Mouse (Mus musculus) C2C12 (cell line): ENCODE data around the gene Dnajb6.

Source experiments
- CTCF ChIP-seq: IDR thresholded peaks from one replicate; pipeline ENCODE4 v1.5.1; 2011; ENCODE audit not compliant: control insufficient read depth, insufficient read depth, insufficient read length
- FOSL1 ChIP-seq: IDR thresholded peaks from one replicate; pipeline ENCODE4 v1.8.0; 2011; ENCODE audit warnings: mild to moderate bottlenecking, low read length; ENCODE audit not compliant: poor library complexity, insufficient read depth, severe bottlenecking
- MAX ChIP-seq: IDR thresholded peaks from one replicate; pipeline ENCODE4 v1.6.1; 2011; ENCODE audit warnings: mild to moderate bottlenecking, control low read depth
- MYOD1 ChIP-seq: IDR thresholded peaks from one replicate; pipeline ENCODE4 v1.6.1; 2011; ENCODE audit warnings: low read depth; ENCODE audit not compliant: control insufficient read depth, insufficient read length
- MYOG ChIP-seq: IDR thresholded peaks from one replicate; pipeline ENCODE4 v1.6.1; 2011; ENCODE audit not compliant: control insufficient read depth, insufficient read length; ENCODE audit errors: extremely low read depth
- USF1 ChIP-seq: IDR thresholded peaks from one replicate; pipeline ENCODE4 v1.6.1; 2011; ENCODE audit warnings: low read depth, mild to moderate bottlenecking, control low read depth, moderate library complexity

- no peak for TF ChIP-seq CTCF
- no peak for TF ChIP-seq MYOG
- TF ChIP-seq MAX: no peak
- no peak for TF ChIP-seq FOSL1
- TF ChIP-seq USF1: no peak
- no peak for TF ChIP-seq MYOD1
Observed at GRCm38 (mm10) chr5:29707241-29707640, 28.2 kb upstream of the Dnajb6 start.
